Mouse (Mus musculus): ENCODE measurements around the gene Nckap5l.
"Not testable (repeated sequence)": the region's sequence is repeated elsewhere in the genome, so short reads cannot be mapped to it uniquely, and the experiment has no call there.

The Nckap5l gene

GRCm38 (mm10) chr15:99469067-99469466 lies 11.5 kb upstream of the Nckap5l start:
- peak; percentile 76 for DNase-seq (ENCODE audit: low read depth)

GRCm38 (mm10) chr15:99463194-99463593 lies 5.6 kb upstream of the Nckap5l start:
- DNase-seq (ENCODE audit: low read depth), result no peak

- DNase-seq (ENCODE audit: low read depth), result no peak
These were observed 464 bp downstream of the Nckap5l start for GRCm38 (mm10) chr15:99456963-99457605.

- DNase-seq (ENCODE audit: low read depth), result no peak
These were observed 1.1 kb downstream of the Nckap5l start for GRCm38 (mm10) chr15:99456338-99456962.

- DNase-seq (ENCODE audit: low read depth), result no peak
These were observed 2.1 kb downstream of the Nckap5l start for GRCm38 (mm10) chr15:99455415-99455814.

GRCm38 (mm10) chr15:99454585-99455279 lies 2.8 kb downstream of the Nckap5l start:
- DNase-seq (ENCODE audit: low read depth), result no peak

- no peak for DNase-seq (ENCODE audit: low read depth)
These were observed 4.2 kb downstream of the Nckap5l start for GRCm38 (mm10) chr15:99453153-99453900.

GRCm38 (mm10) chr15:99449751-99450280 lies 7.7 kb downstream of the Nckap5l start:
- DNase-seq (ENCODE audit: low read depth), result no peak

GRCm38 (mm10) chr15:99449131-99449750 lies 8.3 kb downstream of the Nckap5l start:
- DNase-seq (ENCODE audit: low read depth), result peak; percentile 48

GRCm38 (mm10) chr15:99446136-99446535 lies 11.4 kb downstream of the Nckap5l start:
- DNase-seq (ENCODE audit: low read depth), result not testable (repeated sequence)

GRCm38 (mm10) chr15:99445567-99445966 lies 12.0 kb downstream of the Nckap5l start:
- DNase-seq (ENCODE audit: low read depth), result no peak

- no peak for DNase-seq (ENCODE audit: low read depth)
These were observed 15.2 kb downstream of the Nckap5l start for GRCm38 (mm10) chr15:99442358-99442757.

- no peak for DNase-seq (ENCODE audit: low read depth)
These were observed 16.6 kb downstream of the Nckap5l start for GRCm38 (mm10) chr15:99440816-99441457.

GRCm38 (mm10) chr15:99440112-99440815 lies 17.3 kb downstream of the Nckap5l start:
- no peak for DNase-seq (ENCODE audit: low read depth)

GRCm38 (mm10) chr15:99438966-99439698 lies 18.4 kb downstream of the Nckap5l start:
- DNase-seq (ENCODE audit: low read depth), result no peak

GRCm38 (mm10) chr15:99433913-99434312 lies 23.6 kb downstream of the Nckap5l start:
- DNase-seq (ENCODE audit: low read depth), result no peak

GRCm38 (mm10) chr15:99433081-99433718 lies 24.3 kb downstream of the Nckap5l start:
- DNase-seq (ENCODE audit: low read depth), result no peak

- DNase-seq (ENCODE audit: low read depth), result no peak
These were observed 25.6 kb downstream of the Nckap5l start for GRCm38 (mm10) chr15:99431967-99432366.

GRCm38 (mm10) chr15:99431504-99431903 lies 26.0 kb downstream of the Nckap5l start:
- DNase-seq (ENCODE audit: low read depth), result no peak

All from fibroblast of lung, adult 2 months (primary cell).